Mouse (Mus musculus): ENCODE data around the gene Gm20696. TPM values are rescaled to one million over a fixed set of nuclear protein-coding genes. Genes with fewer than 3 reads are reported as not detected.

Gm20696 gene
- total and polyA plus RNA-seq, 3 experiments, result 0.59 TPM; not detected in 2

GRCm38 (mm10) chr6:99359765-99360499 lies 306.7 kb downstream of the Gm20696 start:
- no peak overlapping the region for H3K4me3 ChIP-seq (replicated peaks in 1 of 3; ENCODE audit: low read depth in 2 of 3, low read length in 2 of 3, poor library complexity in 1 of 3)
- H3K27ac ChIP-seq (ENCODE audit: insufficient read depth, low read depth), result peak overlapping the region; percentile 23
- in situ Hi-C loops (cut with MboI; ENCODE audit: low pct_ligation_motif_present, low pct_unique_long_range_greater_than_20kb, low sequenced_read_pairs) (no loop called here), dilution Hi-C loops (cut with MboI; ENCODE audit: extremely low pct_ligation_motif_present, extremely low pct_unique_long_range_greater_than_20kb, low sequenced_read_pairs) (no loop called here)
- no peaks in the 10 kb centered on the region for H3K27me3 ChIP-seq (replicated peaks)
- no peak for DNase-seq (ENCODE audit: extremely low read depth)
- H3K9me3 ChIP-seq (replicated peaks; ENCODE audit: low read length), result no peaks in the 10 kb centered on the region
- no peaks in the 10 kb centered on the region for H3K79me2 ChIP-seq (replicated peaks; ENCODE audit: control insufficient read depth, extremely low read depth, insufficient read depth, poor library complexity, severe bottlenecking)
- H3K4me2 ChIP-seq (ENCODE audit: insufficient read depth, low read depth, poor library complexity, severe bottlenecking), result 0 out of 2 replicates have a peak overlapping the region, but pooled peaks have one; percentile 16
- H3K4me1 ChIP-seq (ENCODE audit: control insufficient read depth in 1 of 2, insufficient read depth in 2 of 2), result peaks cover 28 to 49% of the 10 kb centered on the region in 2 experiments
- peak overlapping the region; percentile 16; the same call in 1 of the 2 replicates for H3K9ac ChIP-seq (ENCODE audit: insufficient read depth, low read depth)
- TF ChIP-seq NELFE (IDR thresholded peaks at IDR 0.05; ENCODE audit: low read depth, low read length), result no peak
- TF ChIP-seq ETS1 (conservative IDR thresholded peaks at IDR 0.05; ENCODE audit: low read depth, low read length), result no peak
- TF ChIP-seq SIN3A (IDR thresholded peaks at IDR 0.05; ENCODE audit: low read length), result no peak
- TF ChIP-seq TCF12 (IDR thresholded peaks at IDR 0.05; ENCODE audit: low read depth, low read length), result no peak
- no peak for TF ChIP-seq SMC3 (IDR thresholded peaks at IDR 0.05; ENCODE audit: low read depth, low read length)
- no peaks in the 10 kb centered on the region for H3K36me3 ChIP-seq (replicated peaks in 1 of 2; ENCODE audit: control insufficient read depth in 1 of 2, insufficient read depth in 1 of 2, low read length in 1 of 2)

- peak overlapping the region; percentile 31 for H3K9ac ChIP-seq (ENCODE audit: insufficient read depth, low read depth)
- H3K27ac ChIP-seq (ENCODE audit: insufficient read depth, low read depth), result peak overlapping the region; percentile 23
- no peaks in the 10 kb centered on the region for H3K9me3 ChIP-seq (replicated peaks; ENCODE audit: low read length)
- H3K36me3 ChIP-seq (replicated peaks in 1 of 2; ENCODE audit: control insufficient read depth in 1 of 2, insufficient read depth in 1 of 2, low read length in 1 of 2), result no peaks in the 10 kb centered on the region
- no peaks in the 10 kb centered on the region for H3K27me3 ChIP-seq (replicated peaks)
- H3K4me1 ChIP-seq (ENCODE audit: control insufficient read depth in 1 of 2, insufficient read depth in 2 of 2), result peaks cover 26 to 43% of the 10 kb centered on the region in 2 experiments
- dilution Hi-C loops (cut with MboI; ENCODE audit: extremely low pct_ligation_motif_present, extremely low pct_unique_long_range_greater_than_20kb, low sequenced_read_pairs) (no loop called here), in situ Hi-C loops (cut with MboI; ENCODE audit: low pct_ligation_motif_present, low pct_unique_long_range_greater_than_20kb, low sequenced_read_pairs) (no loop called here)
- H3K79me2 ChIP-seq (replicated peaks; ENCODE audit: control insufficient read depth, extremely low read depth, insufficient read depth, poor library complexity, severe bottlenecking), result no peaks in the 10 kb centered on the region
- no peak overlapping the region for H3K4me3 ChIP-seq (replicated peaks in 1 of 3; ENCODE audit: low read depth in 2 of 3, low read length in 2 of 3, poor library complexity in 1 of 3)
- H3K4me2 ChIP-seq (ENCODE audit: insufficient read depth, low read depth, poor library complexity, severe bottlenecking), result no peak overlapping the region
- DNase-seq (ENCODE audit: extremely low read depth), result no peak
- TF ChIP-seq SIN3A (IDR thresholded peaks at IDR 0.05; ENCODE audit: low read length), result no peak
- TF ChIP-seq RAD21 (IDR thresholded peaks at IDR 0.05; ENCODE audit: low read depth, low read length), result no peak
- no peak for TF ChIP-seq MAZ (IDR thresholded peaks at IDR 0.05; ENCODE audit: low read depth, low read length)
- peak; percentile 56; the same call in 1 of the 2 replicates for TF ChIP-seq BHLHE40 (IDR thresholded peaks at IDR 0.05; ENCODE audit: low read depth, low read length)
- no peak for TF ChIP-seq MEF2A (IDR thresholded peaks at IDR 0.05; ENCODE audit: borderline replicate concordance, low read depth, low read length)
- TF ChIP-seq E2F4 (IDR thresholded peaks at IDR 0.05; ENCODE audit: insufficient replicate concordance, low read depth, low read length), result no peak
- TF ChIP-seq ZMIZ1 (IDR thresholded peaks at IDR 0.05; ENCODE audit: low read depth, low read length), result no peak
- TF ChIP-seq SMC3 (IDR thresholded peaks at IDR 0.05; ENCODE audit: low read depth, low read length), result no peak
- no peak for TF ChIP-seq JUN (IDR thresholded peaks at IDR 0.05; ENCODE audit: insufficient read depth, low read depth, low read length)
- TF ChIP-seq RCOR1 (conservative IDR thresholded peaks at IDR 0.05; ENCODE audit: low read depth, low read length), result no peak
- TF ChIP-seq CHD2 (IDR thresholded peaks at IDR 0.05; ENCODE audit: low read length), result no peak
- no peak for TF ChIP-seq MAFK (IDR thresholded peaks at IDR 0.05; ENCODE audit: insufficient replicate concordance, low read length)
- no peak for TF ChIP-seq ZC3H11A (IDR thresholded peaks at IDR 0.05; ENCODE audit: low read depth, low read length)
- TF ChIP-seq PAX5 (IDR thresholded peaks at IDR 0.05; ENCODE audit: low read length), result no peak
- TF ChIP-seq POLR2A (IDR thresholded peaks at IDR 0.05; ENCODE audit: low read depth, low read length), result no peak
- TF ChIP-seq NRF1 (IDR thresholded peaks at IDR 0.05; ENCODE audit: low read depth, low read length), result no peak
- no peak for TF ChIP-seq TCF12 (IDR thresholded peaks at IDR 0.05; ENCODE audit: low read depth, low read length)
- TF ChIP-seq MYC (IDR thresholded peaks at IDR 0.05; ENCODE audit: low read depth, low read length), result 0 out of 2 replicates have a peak, but pooled peaks have one; percentile 11
- no peak for TF ChIP-seq CTCF (conservative IDR thresholded peaks at IDR 0.05 in 1 of 2, IDR thresholded peaks at IDR 0.05 in 1 of 2; ENCODE audit: low read depth in 2 of 2, low read length in 2 of 2)
- no peak for TF ChIP-seq ZNF384 (IDR thresholded peaks at IDR 0.05; ENCODE audit: low read depth, low read length)
- TF ChIP-seq ELF1 (IDR thresholded peaks at IDR 0.05; ENCODE audit: low read depth, low read length), result peak; percentile 9; the same call in 1 of the 2 replicates
- TF ChIP-seq USF2 (conservative IDR thresholded peaks at IDR 0.05; ENCODE audit: low read depth, low read length), result no peak
- no peak for TF ChIP-seq TBP (conservative IDR thresholded peaks at IDR 0.05; ENCODE audit: low read depth, low read length)
- no peak for TF ChIP-seq KAT2A (IDR thresholded peaks at IDR 0.05; ENCODE audit: insufficient replicate concordance, low read length)
- TF ChIP-seq NELFE (IDR thresholded peaks at IDR 0.05; ENCODE audit: low read depth, low read length), result no peak
- TF ChIP-seq ETS1 (conservative IDR thresholded peaks at IDR 0.05; ENCODE audit: low read depth, low read length), result no peak; the same call in 1 of the 2 replicates
- TF ChIP-seq EP300 (IDR thresholded peaks at IDR 0.05; ENCODE audit: low read length), result peak; percentile 62
- peak; percentile 74 for TF ChIP-seq IRF4 (IDR thresholded peaks at IDR 0.05; ENCODE audit: low read depth, low read length)
- no peak for TF ChIP-seq POLR2AphosphoS2 (IDR thresholded peaks at IDR 0.05; ENCODE audit: low read depth, low read length)
- no peak for TF ChIP-seq MXI1 (IDR thresholded peaks at IDR 0.05; ENCODE audit: low read depth, low read length)
Observed at GRCm38 (mm10) chr6:99359036-99359698, 307.4 kb downstream of the Gm20696 start.
